Mouse (Mus musculus) hindbrain, embryonic 10.5 days (tissue): ENCODE measurements at regions not wholly inside any gene's neighbourhood (a gene's known extent, or its start where the extent isn't known, plus 50 kb on each side); places are given as distances from the start of the nearest gene placed in this dataset.

ENCODE experiments used
- DNase-seq: peaks from one replicate; pipeline ENCODE4 v3.0.0-alpha.2; 2017; ENCODE audit warnings: low spot score
- H3K27ac ChIP-seq: fragments of 300-500 bp; sonication (generic); 2 replicates; pipeline ENCODE4 v1.5.1; 2016; ENCODE audit warnings: mild to moderate bottlenecking, moderate library complexity
- H3K27me3 ChIP-seq: fragments of 300-500 bp; sonication (generic); 2 replicates; pipeline ENCODE4 v1.6.1; 2016; ENCODE audit warnings: mild to moderate bottlenecking; ENCODE audit not compliant: poor library complexity, insufficient read depth, severe bottlenecking
- H3K36me3 ChIP-seq: fragments of 300-500 bp; sonication (generic); 2 replicates; pipeline ENCODE4 v1.6.1; 2016; ENCODE audit warnings: mild to moderate bottlenecking, moderate library complexity
- H3K4me1 ChIP-seq: fragments of 300-500 bp; sonication (generic); replicated peaks from 2 replicates; pipeline ENCODE4 v1.6.1; 2016; ENCODE audit warnings: mild to moderate bottlenecking
- H3K4me3 ChIP-seq: fragments of 300-500 bp; sonication (generic); 2 replicates; pipeline ENCODE4 v1.5.1; 2016; ENCODE audit warnings: mild to moderate bottlenecking, moderate library complexity
- H3K9me3 ChIP-seq: fragments of 300-500 bp; sonication (generic); 2 replicates; pipeline ENCODE4 v1.6.1; 2016; ENCODE audit warnings: mild to moderate bottlenecking, moderate library complexity
- WGBS: fragments of 180-500 bp; shearing (Covaris S2); methylation state at CpG from one replicate; pipeline ENCODE4 v1.1.7; 2016; 5-methylcytosine and 5-hydroxymethylcytosine counted together

GRCm38 (mm10) chr2:108848051-108848450 is 432.5 kb upstream of the Kif18a start:
- no peak for DNase-seq
- Histone ChIP-seq H3K27ac (no peak overlapping the region), H3K4me1 (no peaks in the 10 kb centered on the region), H3K36me3 (no peaks in the 10 kb centered on the region), H3K9me3 (no peaks in the 10 kb centered on the region), H3K27me3 (no peaks in the 10 kb centered on the region), H3K4me3 (no peak overlapping the region)
- 89% methylated on average over 3 of the region's 3 CpGs for WGBS

- DNase-seq: no peak
- H3K4me1 ChIP-seq: no peaks in the 10 kb centered on the region
- no peaks in the 10 kb centered on the region for H3K9me3 ChIP-seq
- no peaks in the 10 kb centered on the region for H3K36me3 ChIP-seq
- no peak overlapping the region for H3K4me3 ChIP-seq
- H3K27ac ChIP-seq: no peak overlapping the region
- 46% methylated on average over 2 of the region's 2 CpGs for WGBS
- no peaks in the 10 kb centered on the region for H3K27me3 ChIP-seq
Observed at GRCm38 (mm10) chr2:108854399-108854798, 426.1 kb upstream of the Kif18a start.

- WGBS: 77% methylated on average over 4 of the region's 4 CpGs
Observed at GRCm38 (mm10) chr2:108877141-108877540, 403.4 kb upstream of the Kif18a start.

GRCm38 (mm10) chr2:108877676-108878075 is 402.9 kb upstream of the Kif18a start:
- Histone ChIP-seq H3K4me3 (no peak overlapping the region), H3K36me3 (no peaks in the 10 kb centered on the region), H3K4me1 (no peaks in the 10 kb centered on the region), H3K9me3 (no peaks in the 10 kb centered on the region), H3K27me3 (no peaks in the 10 kb centered on the region), H3K27ac (no peak overlapping the region)
- no peak for DNase-seq
- 66% methylated on average over 3 of the region's 3 CpGs for WGBS

More at GRCm38 (mm10) chr2:108877141-108877540, 403.4 kb upstream of the Kif18a start:
- Histone ChIP-seq H3K9me3 (no peaks in the 10 kb centered on the region), H3K4me3 (no peak overlapping the region), H3K27ac (no peak overlapping the region), H3K27me3 (no peaks in the 10 kb centered on the region), H3K4me1 (no peaks in the 10 kb centered on the region), H3K36me3 (no peaks in the 10 kb centered on the region)
- no peak for DNase-seq

GRCm38 (mm10) chr2:108904121-108904733 is 376.3 kb upstream of the Kif18a start:
- H3K4me1 ChIP-seq: peaks cover 5% of the 10 kb centered on the region; the same call in 1 of the 2 replicates
- H3K27me3 ChIP-seq: no peaks in the 10 kb centered on the region
- H3K27ac ChIP-seq: no peak overlapping the region; the same call in 1 of the 2 replicates
- peak; percentile 38 for DNase-seq
- no peaks in the 10 kb centered on the region for H3K9me3 ChIP-seq
- H3K36me3 ChIP-seq: no peaks in the 10 kb centered on the region
- H3K4me3 ChIP-seq: no peak overlapping the region
- 35% methylated on average over 3 of the region's 3 CpGs for WGBS

GRCm38 (mm10) chr2:108913555-108913954 is 367.0 kb upstream of the Kif18a start:
- Histone ChIP-seq H3K4me1 (no peaks in the 10 kb centered on the region), H3K27ac (no peak overlapping the region), H3K27me3 (no peaks in the 10 kb centered on the region), H3K36me3 (no peaks in the 10 kb centered on the region), H3K4me3 (no peak overlapping the region), H3K9me3 (no peaks in the 10 kb centered on the region)
- WGBS: 76% methylated on average over 2 of the region's 2 CpGs
- no peak for DNase-seq

- WGBS: 83% methylated on average over 3 of the region's 3 CpGs
- DNase-seq: no peak
- H3K4me1 ChIP-seq: no peaks in the 10 kb centered on the region
- no peak overlapping the region for H3K4me3 ChIP-seq
- no peaks in the 10 kb centered on the region for H3K27me3 ChIP-seq
- no peaks in the 10 kb centered on the region for H3K9me3 ChIP-seq
- no peak overlapping the region for H3K27ac ChIP-seq
- no peaks in the 10 kb centered on the region for H3K36me3 ChIP-seq
Observed at GRCm38 (mm10) chr2:108913967-108914366, 366.6 kb upstream of the Kif18a start.

- H3K27me3 ChIP-seq: no peaks in the 10 kb centered on the region
- 77% methylated on average over 3 of the region's 3 CpGs for WGBS
- no peak overlapping the region for H3K4me3 ChIP-seq
- no peak overlapping the region for H3K27ac ChIP-seq
- no peaks in the 10 kb centered on the region for H3K4me1 ChIP-seq
- H3K36me3 ChIP-seq: no peaks in the 10 kb centered on the region
- H3K9me3 ChIP-seq: no peaks in the 10 kb centered on the region
- no peak for DNase-seq
Observed at GRCm38 (mm10) chr2:108919500-108920045, 361.0 kb upstream of the Kif18a start.

GRCm38 (mm10) chr2:108920111-108920510 is 360.4 kb upstream of the Kif18a start:
- no peaks in the 10 kb centered on the region for H3K27me3 ChIP-seq
- 73% methylated on average over 5 of the region's 5 CpGs for WGBS
- H3K36me3 ChIP-seq: no peaks in the 10 kb centered on the region
- H3K4me1 ChIP-seq: no peaks in the 10 kb centered on the region
- no peak for DNase-seq
- H3K4me3 ChIP-seq: no peak overlapping the region
- H3K27ac ChIP-seq: no peak overlapping the region
- H3K9me3 ChIP-seq: no peaks in the 10 kb centered on the region

GRCm38 (mm10) chr2:108935981-108936762 is 344.4 kb upstream of the Kif18a start:
- no peak for DNase-seq

GRCm38 (mm10) chr2:108980921-108981320 is 299.6 kb upstream of the Kif18a start:
- 88% methylated on average over 5 of the region's 5 CpGs for WGBS
- DNase-seq: no peak
- no peak overlapping the region for H3K4me3 ChIP-seq

More at GRCm38 (mm10) chr2:108935981-108936762, 344.4 kb upstream of the Kif18a start:
- no peaks in the 10 kb centered on the region for H3K36me3 ChIP-seq
- no peaks in the 10 kb centered on the region for H3K9me3 ChIP-seq
- H3K27me3 ChIP-seq: no peaks in the 10 kb centered on the region
- H3K4me1 ChIP-seq: peaks cover 9% of the 10 kb centered on the region
- 70% methylated on average over 5 of the region's 5 CpGs for WGBS
- H3K27ac ChIP-seq: no peak overlapping the region
- H3K4me3 ChIP-seq: no peak overlapping the region

GRCm38 (mm10) chr2:109016223-109016622 is 264.3 kb upstream of the Kif18a start:
- Histone ChIP-seq H3K36me3 (no peaks in the 10 kb centered on the region), H3K4me3 (no peak overlapping the region), H3K9me3 (no peaks in the 10 kb centered on the region), H3K4me1 (no peaks in the 10 kb centered on the region), H3K27ac (no peak overlapping the region), H3K27me3 (no peaks in the 10 kb centered on the region)
- no peak for DNase-seq
- 57% methylated on average over 1 of the region's 1 CpGs for WGBS

More at GRCm38 (mm10) chr2:108980921-108981320, 299.6 kb upstream of the Kif18a start:
- no peaks in the 10 kb centered on the region for H3K27me3 ChIP-seq
- H3K4me1 ChIP-seq: no peaks in the 10 kb centered on the region
- no peak overlapping the region for H3K27ac ChIP-seq
- H3K9me3 ChIP-seq: no peaks in the 10 kb centered on the region
- no peaks in the 10 kb centered on the region for H3K36me3 ChIP-seq

- H3K9me3 ChIP-seq: no peaks in the 10 kb centered on the region
- no peak overlapping the region for H3K4me3 ChIP-seq
- no peaks in the 10 kb centered on the region for H3K27me3 ChIP-seq
- H3K36me3 ChIP-seq: no peaks in the 10 kb centered on the region
- 78% methylated on average over 1 of the region's 1 CpGs for WGBS
- H3K27ac ChIP-seq: no peak overlapping the region
- no peaks in the 10 kb centered on the region for H3K4me1 ChIP-seq
- DNase-seq: peak; percentile 6
Observed at GRCm38 (mm10) chr2:109017018-109017707, 263.4 kb upstream of the Kif18a start.
